In the genomic region with DNA sequence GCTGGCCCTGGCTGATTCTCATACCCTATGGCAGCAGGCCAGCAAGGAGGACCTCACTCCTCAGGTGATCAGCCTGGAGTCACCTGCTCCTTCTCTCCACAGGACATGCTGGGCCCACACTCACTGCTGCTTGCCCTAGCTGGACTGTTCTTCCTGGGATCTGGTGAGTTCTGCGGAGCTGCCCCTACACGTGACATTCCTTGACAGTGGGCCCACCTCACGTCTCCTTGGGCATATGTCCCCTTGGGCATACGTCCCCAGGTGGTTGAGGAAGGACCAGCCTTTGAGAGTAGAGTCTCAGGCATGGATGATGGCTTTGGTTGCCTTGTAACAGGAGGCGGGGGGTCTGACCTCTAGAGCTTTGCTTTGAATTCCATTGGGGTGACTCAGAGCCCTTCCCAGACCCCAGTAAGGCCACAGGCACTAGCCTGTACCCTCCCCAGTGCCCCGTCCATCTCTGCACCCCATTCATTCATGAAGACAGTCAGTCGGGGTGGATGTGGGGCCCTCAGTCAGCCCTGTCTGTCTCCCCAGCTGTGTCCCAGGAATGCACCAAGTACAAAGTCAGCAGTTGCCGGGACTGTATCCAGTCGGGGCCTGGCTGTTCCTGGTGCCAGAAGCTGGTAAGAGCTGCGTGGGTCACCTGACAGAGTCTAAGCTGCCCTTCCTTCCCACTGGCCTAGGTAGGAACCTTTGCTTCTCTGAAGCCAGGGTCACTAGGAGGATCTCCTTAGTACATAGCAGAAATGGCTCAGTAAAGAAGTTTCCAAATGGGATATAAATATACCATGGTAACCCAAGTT, we compare ENCODE assay signal across 32 mouse cellular contexts. TPM values are rescaled to one million over a fixed set of nuclear protein-coding genes. Genes with fewer than 3 reads are reported as not detected.
A peak's percentile ranks its signal among the peaks of the same experiment; 100 is the strongest.
DNase-seq lines count a peak whose midpoint lies in the region; ATAC-seq and TF ChIP-seq lines count a peak whose summit lies in the region.
"Had no signal": no experiment of that assay in that cellular context is flagged by ENCODE, and none has a peak within 500 bp of the region (broad histone marks: within the 10 kb centered on the region; RNA-seq: fewer than 3 reads in every experiment).

No protein-coding gene starts in this region.

- intact Hi-C loops in left cerebral cortex, postnatal 10 days (cut with DNase I) = no loop called here

- H3K9ac ChIP-seq in intestine, postnatal 0 days (ENCODE audit: low read depth, low read length) = no peak overlapping the region
- H3K9ac ChIP-seq: embryonic facial prominence, embryonic 13.5 days; heart, embryonic 15.5 days; hindbrain, embryonic 12.5 days; liver, embryonic 12.5 days; liver, postnatal 0 days; midbrain, embryonic 15.5 days; neural tube, embryonic 15.5 days had no signal

- no peak overlapping the region for H3K4me2 ChIP-seq in intestine, postnatal 0 days (replicated peaks; ENCODE audit: low read depth)
- H3K4me2 ChIP-seq: embryonic facial prominence, embryonic 13.5 days; heart, embryonic 15.5 days; hindbrain, embryonic 12.5 days; liver, embryonic 12.5 days; midbrain, embryonic 15.5 days; neural tube, embryonic 15.5 days had no signal

- H3K36me3 ChIP-seq in megakaryocyte, embryonic 14.5 days (replicated peaks; ENCODE audit: low read length) = peaks cover 93% of the 10 kb centered on the region
- H3K36me3 ChIP-seq in intestine, postnatal 0 days (ENCODE audit: control insufficient read depth, insufficient read depth) = no peaks in the 10 kb centered on the region
- H3K36me3 ChIP-seq: embryonic facial prominence, embryonic 13.5 days; heart, embryonic 10.5 days; heart, embryonic 15.5 days; hindbrain, embryonic 12.5 days; midbrain, embryonic 15.5 days; neural tube, embryonic 15.5 days had no signal

- DNase-seq in kidney, adult 18-20 months = peak; percentile 19
- no peak for DNase-seq in kidney, postnatal 10 days
- no peak for DNase-seq in left cerebral cortex, postnatal 10 days (ENCODE audit: extremely low spot score in 1 of 2, low spot score in 2 of 2)
- DNase-seq: adrenal gland, postnatal 14 days; B cell, adult 2 months; cerebellum, adult 18-20 months; cerebellum, postnatal 10 days; gastrocnemius, postnatal 10 days; heart, postnatal 36 days; left cerebral cortex, postnatal 4 days; liver, postnatal 0 days; lung, postnatal 36 days; retina, postnatal 1 day; right cerebral cortex, postnatal 14 days; thymus, adult 2 months; thymus, postnatal 36 days had no signal

- peak overlapping the region; percentile 57 for H3K4me3 ChIP-seq in megakaryocyte, embryonic 14.5 days (replicated peaks)
- no peak overlapping the region for H3K4me3 ChIP-seq in intestine, postnatal 0 days (ENCODE audit: low read depth, low read length)
- H3K4me3 ChIP-seq: embryonic facial prominence, embryonic 13.5 days; erythroblast, embryonic 14.5 days; heart, embryonic 10.5 days; heart, embryonic 15.5 days; hindbrain, embryonic 12.5 days; liver, embryonic 12.5 days; midbrain, embryonic 15.5 days; neural tube, embryonic 15.5 days had no signal

- no peaks in the 10 kb centered on the region for H3K27me3 ChIP-seq in megakaryocyte, embryonic 14.5 days (replicated peaks)
- H3K27me3 ChIP-seq in intestine, postnatal 0 days (replicated peaks; ENCODE audit: control insufficient read depth, insufficient read depth, low read length) = no peaks in the 10 kb centered on the region
- H3K27me3 ChIP-seq: CH12.LX; embryonic facial prominence, embryonic 13.5 days; heart, embryonic 15.5 days; hindbrain, embryonic 12.5 days; liver, embryonic 12.5 days; midbrain, embryonic 15.5 days; neural tube, embryonic 15.5 days had no signal

- H3K27ac ChIP-seq in intestine, postnatal 0 days (ENCODE audit: low read depth, low read length) = no peak overlapping the region
- H3K27ac ChIP-seq: embryonic facial prominence, embryonic 13.5 days; heart, embryonic 10.5 days; heart, embryonic 15.5 days; hindbrain, embryonic 12.5 days; hindbrain, postnatal 0 days; kidney, postnatal 0 days; liver, embryonic 12.5 days; midbrain, embryonic 15.5 days; neural tube, embryonic 15.5 days had no signal

- no peaks in the 10 kb centered on the region for H3K9me3 ChIP-seq in megakaryocyte, embryonic 14.5 days
- no peaks in the 10 kb centered on the region for H3K9me3 ChIP-seq in intestine, postnatal 0 days (ENCODE audit: control insufficient read depth)
- H3K9me3 ChIP-seq: embryonic facial prominence, embryonic 13.5 days; heart, embryonic 10.5 days; heart, embryonic 15.5 days; hindbrain, embryonic 12.5 days; liver, embryonic 12.5 days; midbrain, embryonic 15.5 days; neural tube, embryonic 15.5 days had no signal

- no peak for ATAC-seq in megakaryocyte, adult 5-6 weeks (ENCODE audit: poor library complexity, severe bottlenecking)
- ATAC-seq in intestine, postnatal 0 days = peak; percentile 23; the same call in 1 of the 2 replicates
- ATAC-seq in CD4-positive, CD25-positive, alpha-beta regulatory T cell, adult 4 months = no peak
- ATAC-seq: forebrain, embryonic 16.5 days; hindbrain, postnatal 0 days; liver, embryonic 12.5 days; liver, postnatal 0 days; midbrain, embryonic 15.5 days had no signal

- WGBS in intestine, postnatal 0 days = 73% methylated on average over 10 of the region's 10 CpGs

- H3K4me1 ChIP-seq in megakaryocyte, embryonic 14.5 days = peaks cover 89% of the 10 kb centered on the region
- H3K4me1 ChIP-seq in intestine, postnatal 0 days (replicated peaks; ENCODE audit: control insufficient read depth, insufficient read depth, low read length) = no peaks in the 10 kb centered on the region
- H3K4me1 ChIP-seq: embryonic facial prominence, embryonic 13.5 days; hindbrain, embryonic 12.5 days; liver, embryonic 12.5 days; midbrain, embryonic 15.5 days; neural tube, embryonic 15.5 days had no signal

- no peak for TF ChIP-seq CTCF in intestine, postnatal 0 days (IDR thresholded peaks at IDR 0.05; ENCODE audit: low read depth)

RNA-seq across cellular contexts. Expression of a gene that starts 12.0 kb away (rescaled TPM):
- polyA plus RNA-seq in megakaryocyte, embryonic 14.5 days (2012; ENCODE audit: insufficient read depth, low replicate concordance) = 35.5 and 120 TPM in 2 replicates
- total RNA-seq in megakaryocyte, adult 5-6 weeks (2015) = 342 TPM in 2 replicates
- 400 and 419 TPM in 2 replicates for total RNA-seq in megakaryocyte, adult 5-6 weeks (2017)
- 1.7 and 2.1 TPM in 2 replicates for polyA plus RNA-seq in intestine, postnatal 0 days (2015; fragmentation: Nextera tagmentation; extraction: Ambion mirVana)
- polyA plus RNA-seq in CD4-positive, CD25-positive, alpha-beta regulatory T cell, adult 4 months (2017; shearing (Covaris generic)) = 100 to 1,000 TPM; 449 to 774 TPM
- total RNA-seq in left cerebral cortex, postnatal 10 days (2021) = 1 to 10 TPM; 2.0 to 2.4 TPM

RNA-seq across cellular contexts. Expression of a gene that starts 26.5 kb away (rescaled TPM):
- polyA plus RNA-seq in megakaryocyte, embryonic 14.5 days (2012; ENCODE audit: insufficient read depth, low replicate concordance) = 19.5 and 88.9 TPM in 2 replicates
- total RNA-seq in megakaryocyte, adult 5-6 weeks (2015) = 11.5 and 11.7 TPM in 2 replicates
- total RNA-seq in megakaryocyte, adult 5-6 weeks (2017) = 36.3 and 46.5 TPM in 2 replicates
- polyA plus RNA-seq in intestine, postnatal 0 days (2015; fragmentation: Nextera tagmentation; extraction: Ambion mirVana) = 37.9 and 38.2 TPM in 2 replicates
- 10 to 100 TPM; 11.8 to 14.3 TPM for polyA plus RNA-seq in CD4-positive, CD25-positive, alpha-beta regulatory T cell, adult 4 months (2017; shearing (Covaris generic))
- total RNA-seq in left cerebral cortex, postnatal 10 days (2021) = 10 to 100 TPM; 31.2 to 32.0 TPM

RNA-seq across cellular contexts. Expression of a gene that starts 39.5 kb away (rescaled TPM):
- polyA plus RNA-seq in megakaryocyte, embryonic 14.5 days (2012; ENCODE audit: insufficient read depth, low replicate concordance) = 284 and 814 TPM in 2 replicates
- total RNA-seq in megakaryocyte, adult 5-6 weeks (2015) = 82.8 and 97.8 TPM in 2 replicates
- total RNA-seq in megakaryocyte, adult 5-6 weeks (2017) = 50.0 and 54.8 TPM in 2 replicates
- polyA plus RNA-seq in intestine, postnatal 0 days (2015; fragmentation: Nextera tagmentation; extraction: Ambion mirVana) = 200 and 201 TPM in 2 replicates
- polyA plus RNA-seq in CD4-positive, CD25-positive, alpha-beta regulatory T cell, adult 4 months (2017; shearing (Covaris generic)) = 100 to 1,000 TPM; 107 to 179 TPM
- total RNA-seq in left cerebral cortex, postnatal 10 days (2021) = 10 to 100 TPM; 59.2 to 66.9 TPM

Comparison
In these comparisons a context has a peak if more than half of its experiments do, and no peak if none do; other contexts are left out.
1. RNA of a gene that starts 12.0 kb away (polyA plus RNA-seq): 449 to 774 TPM in CD4-positive, CD25-positive, alpha-beta regulatory T cell, adult 4 months and 35.5 to 120 TPM in megakaryocyte, embryonic 14.5 days; 1.7 to 2.1 TPM in intestine, postnatal 0 days; every median in the first group is over 10 times any median in the second.